Mouse (Mus musculus): ENCODE measurements around the gene Pax4. TPM values are rescaled to one million over a fixed set of nuclear protein-coding genes. Genes with fewer than 3 reads are reported as not detected.

Pax4 gene
- total RNA-seq, 2 experiments from 2014 or later, result not detected

- DNase-seq (ENCODE audit: low spot score in 2 of 2), result no peak
These were observed 1.3 kb upstream of the Pax4 start for GRCm38 (mm10) chr6:28450481-28450880.

GRCm38 (mm10) chr6:28447937-28448336, 1.2 kb downstream of the Pax4 start:
- no peak for DNase-seq (ENCODE audit: low spot score in 2 of 2)

- no peak for DNase-seq (ENCODE audit: low spot score in 2 of 2)
These were observed 17.7 kb downstream of the Pax4 start for GRCm38 (mm10) chr6:28431538-28431855.

GRCm38 (mm10) chr6:28430795-28431537, 18.2 kb downstream of the Pax4 start:
- no peak for DNase-seq (ENCODE audit: low spot score in 2 of 2)

GRCm38 (mm10) chr6:28429870-28430269, 19.3 kb downstream of the Pax4 start:
- DNase-seq (ENCODE audit: low spot score in 2 of 2), result no peak

- no peak for DNase-seq (ENCODE audit: low spot score in 2 of 2)
These were observed 20.9 kb downstream of the Pax4 start, which contains the start of gene Gcc1 for GRCm38 (mm10) chr6:28428290-28428689. Gcc1 (minus strand) TSS chr6:28428390.

GRCm38 (mm10) chr6:28427096-28427839, 21.9 kb downstream of the Pax4 start, which contains the start of gene Fscn3:
Fscn3 (plus strand) TSS chr6:28427789.
- DNase-seq (ENCODE audit: low spot score in 2 of 2), result no peak

GRCm38 (mm10) chr6:28425019-28425418, 24.1 kb downstream of the Pax4 start:
- DNase-seq (ENCODE audit: low spot score in 2 of 2), result no peak

GRCm38 (mm10) chr6:28423767-28424695, 25.1 kb downstream of the Pax4 start:
- peak; percentile 47 to 53 for DNase-seq (ENCODE audit: low spot score in 2 of 2)

GRCm38 (mm10) chr6:28423313-28423712, 25.8 kb downstream of the Pax4 start, which contains the start of gene Arf5:
Arf5 (plus strand) TSS chr6:28423560.
- peak; percentile 93 to 94 for DNase-seq (ENCODE audit: low spot score in 2 of 2)

GRCm38 (mm10) chr6:28422651-28423290, 26.4 kb downstream of the Pax4 start:
- DNase-seq (ENCODE audit: low spot score in 2 of 2), result no peak

- DNase-seq (ENCODE audit: low spot score in 2 of 2), result peak; percentile 93 to 95
These were observed 27.6 kb downstream of the Pax4 start for GRCm38 (mm10) chr6:28421469-28422000.

- no peak for DNase-seq (ENCODE audit: low spot score in 2 of 2)
These were observed 28.3 kb downstream of the Pax4 start for GRCm38 (mm10) chr6:28420865-28421264.

GRCm38 (mm10) chr6:28420361-28420760, 28.8 kb downstream of the Pax4 start:
- DNase-seq (ENCODE audit: low spot score in 2 of 2), result no peak

- no peak for DNase-seq (ENCODE audit: low spot score in 2 of 2)
These were observed 29.5 kb downstream of the Pax4 start for GRCm38 (mm10) chr6:28419673-28420072.

- DNase-seq (ENCODE audit: low spot score in 2 of 2), result peak; percentile 41 to 50
These were observed 30.7 kb downstream of the Pax4 start for GRCm38 (mm10) chr6:28418449-28418848.

- DNase-seq (ENCODE audit: low spot score in 2 of 2), result no peak
These were observed 32.2 kb downstream of the Pax4 start for GRCm38 (mm10) chr6:28416981-28417380.

- DNase-seq (ENCODE audit: low spot score in 2 of 2), result no peak
These were observed 37.9 kb downstream of the Pax4 start for GRCm38 (mm10) chr6:28411236-28411635.

- no peak for DNase-seq (ENCODE audit: low spot score in 2 of 2)
These were observed 39.1 kb downstream of the Pax4 start for GRCm38 (mm10) chr6:28410053-28410452.

GRCm38 (mm10) chr6:28399791-28400190, 49.4 kb downstream of the Pax4 start:
- DNase-seq (ENCODE audit: low spot score in 2 of 2), result no peak

- DNase-seq (ENCODE audit: low spot score in 2 of 2), result no peak
These were observed 50.4 kb downstream of the Pax4 start for GRCm38 (mm10) chr6:28398726-28399125.

Data from left cerebral cortex, adult 18-20 months (tissue).